Mouse (Mus musculus) forebrain, embryonic 16.5 days (tissue): ENCODE measurements at regions not wholly inside any gene's neighbourhood (a gene's known extent, or its start where the extent isn't known, plus 50 kb on each side); places are given as distances from the start of the nearest gene placed in this dataset.

Experiments used
- ATAC-seq: fragments of 200-750 bp; cut with Nextera tagmentation; 2 replicates; pipeline ENCODE4 v1.8.0; 2017; ENCODE audit warnings: mild to moderate bottlenecking, moderate library complexity
- H3K27ac ChIP-seq: fragments of 300-500 bp; sonication (generic); 2 replicates; pipeline ENCODE4 v1.5.1; 2014; ENCODE audit warnings: low read length, control low read depth
- H3K27me3 ChIP-seq: fragments of 300-500 bp; sonication (generic); replicated peaks from 2 replicates; pipeline ENCODE4 v1.6.1; 2014; ENCODE audit warnings: low read length; ENCODE audit not compliant: control insufficient read depth, insufficient read depth
- H3K36me3 ChIP-seq: fragments of 300-500 bp; sonication (generic); 2 replicates; pipeline ENCODE4 v1.6.1; 2014; ENCODE audit not compliant: control insufficient read depth, insufficient read depth
- H3K4me1 ChIP-seq: fragments of 300-500 bp; sonication (generic); replicated peaks from 2 replicates; pipeline ENCODE4 v1.6.1; 2014; ENCODE audit warnings: low read length; ENCODE audit not compliant: control insufficient read depth, insufficient read depth
- H3K4me2 ChIP-seq: fragments of 300-500 bp; sonication (generic); 2 replicates; pipeline ENCODE4 v1.6.1; 2014; ENCODE audit warnings: mild to moderate bottlenecking, low read length, control low read depth
- H3K4me3 ChIP-seq: fragments of 300-500 bp; sonication (generic); replicated peaks from 2 replicates; pipeline ENCODE4 v1.5.1; 2014; ENCODE audit warnings: mild to moderate bottlenecking, low read length, control low read depth
- H3K9ac ChIP-seq: fragments of 300-500 bp; sonication (generic); replicated peaks from 2 replicates; pipeline ENCODE4 v1.6.1; 2014; ENCODE audit warnings: low read depth, low read length, control low read depth
- H3K9me3 ChIP-seq: fragments of 300-500 bp; sonication (generic); 2 replicates; pipeline ENCODE4 v1.6.1; 2016; ENCODE audit warnings: low read length; ENCODE audit not compliant: control insufficient read depth
- WGBS: fragments of 180-500 bp; shearing (Covaris S2); extraction: QIAGEN DNeasy Blood & Tissue Kit; methylation state at CpG from one replicate; pipeline ENCODE4 v1.1.7; 2014; 5-methylcytosine and 5-hydroxymethylcytosine counted together

GRCm38 (mm10) chr10:66901873-66902272 lies 194.1 kb upstream of the Jmjd1c start:
- Histone ChIP-seq H3K9me3 (no peaks in the 10 kb centered on the region), H3K36me3 (no peaks in the 10 kb centered on the region), H3K27ac (no peak overlapping the region), H3K4me2 (peak overlapping the region; percentile 48), H3K9ac (peak overlapping the region; percentile 44; the same call in 1 of the 2 replicates), H3K4me3 (peak overlapping the region; percentile 23), H3K4me1 (peaks cover 17% of the 10 kb centered on the region), H3K27me3 (no peaks in the 10 kb centered on the region)
- WGBS = 1% methylated on average over 9 of the region's 9 CpGs
- peak; percentile 45; the same call in 1 of the 2 replicates for ATAC-seq

- no peaks in the 10 kb centered on the region for H3K27me3 ChIP-seq
- no peak for ATAC-seq
- WGBS = 64% methylated on average over 10 of the region's 10 CpGs
- no peaks in the 10 kb centered on the region for H3K9me3 ChIP-seq
- peaks cover 15% of the 10 kb centered on the region for H3K4me1 ChIP-seq
- H3K27ac ChIP-seq = no peak overlapping the region
- H3K4me3 ChIP-seq = no peak overlapping the region
- no peak overlapping the region for H3K4me2 ChIP-seq
- no peak overlapping the region for H3K9ac ChIP-seq
- no peaks in the 10 kb centered on the region for H3K36me3 ChIP-seq
Observed at GRCm38 (mm10) chr10:66904552-66905367, 191.2 kb upstream of the Jmjd1c start.

- Histone ChIP-seq H3K4me2 (no peak overlapping the region), H3K4me3 (no peak overlapping the region), H3K36me3 (no peaks in the 10 kb centered on the region), H3K4me1 (peaks cover 17% of the 10 kb centered on the region), H3K9ac (no peak overlapping the region), H3K27ac (no peak overlapping the region), H3K9me3 (no peaks in the 10 kb centered on the region), H3K27me3 (no peaks in the 10 kb centered on the region)
- ATAC-seq = no peak
- WGBS = 73% methylated on average over 4 of the region's 4 CpGs
Observed at GRCm38 (mm10) chr10:66907842-66908241, 188.1 kb upstream of the Jmjd1c start.

- Histone ChIP-seq H3K9ac (no peak overlapping the region), H3K4me2 (peak overlapping the region; percentile 26; the same call in 1 of the 2 replicates), H3K27me3 (no peaks in the 10 kb centered on the region), H3K4me3 (no peak overlapping the region), H3K9me3 (no peaks in the 10 kb centered on the region), H3K27ac (no peak overlapping the region), H3K36me3 (no peaks in the 10 kb centered on the region), H3K4me1 (peaks cover 31% of the 10 kb centered on the region)
- WGBS = 15% methylated on average over 11 of the region's 12 CpGs
- ATAC-seq = peak; percentile 35; the same call in 1 of the 2 replicates
Observed at GRCm38 (mm10) chr10:66909204-66909889, 186.6 kb upstream of the Jmjd1c start.

- Histone ChIP-seq H3K4me3 (no peak overlapping the region), H3K4me2 (no peak overlapping the region), H3K27ac (no peak overlapping the region), H3K36me3 (no peaks in the 10 kb centered on the region), H3K4me1 (peaks cover 37% of the 10 kb centered on the region), H3K9me3 (no peaks in the 10 kb centered on the region), H3K9ac (no peak overlapping the region), H3K27me3 (no peaks in the 10 kb centered on the region)
- ATAC-seq = no peak
- WGBS = 77% methylated on average over 17 of the region's 17 CpGs
Observed at GRCm38 (mm10) chr10:66909905-66910681, 185.8 kb upstream of the Jmjd1c start.

GRCm38 (mm10) chr10:66911261-66911911 lies 184.5 kb upstream of the Jmjd1c start:
- H3K27me3 ChIP-seq = no peaks in the 10 kb centered on the region
- WGBS = 55% methylated on average over 10 of the region's 10 CpGs
- H3K4me2 ChIP-seq = no peak overlapping the region
- H3K27ac ChIP-seq = peak overlapping the region; percentile 61; the same call in 1 of the 2 replicates
- H3K9ac ChIP-seq = 0 out of 2 replicates have a peak overlapping the region, but pooled peaks have one; percentile 3
- H3K4me1 ChIP-seq = peaks cover 37% of the 10 kb centered on the region
- no peak overlapping the region for H3K4me3 ChIP-seq
- ATAC-seq = no peak
- H3K9me3 ChIP-seq = no peaks in the 10 kb centered on the region
- no peaks in the 10 kb centered on the region for H3K36me3 ChIP-seq

GRCm38 (mm10) chr10:66912440-66912839 lies 183.5 kb upstream of the Jmjd1c start:
- WGBS = 68% methylated on average over 4 of the region's 4 CpGs
- peaks cover 37% of the 10 kb centered on the region for H3K4me1 ChIP-seq
- H3K27ac ChIP-seq = peak overlapping the region; percentile 60; the same call in 1 of the 2 replicates
- ATAC-seq = peak; percentile 48; the same call in 1 of the 2 replicates
- H3K4me3 ChIP-seq = no peak overlapping the region
- H3K9ac ChIP-seq = no peak overlapping the region
- no peaks in the 10 kb centered on the region for H3K9me3 ChIP-seq
- no peaks in the 10 kb centered on the region for H3K36me3 ChIP-seq
- H3K4me2 ChIP-seq = no peak overlapping the region
- no peaks in the 10 kb centered on the region for H3K27me3 ChIP-seq

GRCm38 (mm10) chr10:66913187-66913586 lies 182.7 kb upstream of the Jmjd1c start:
- Histone ChIP-seq H3K4me2 (no peak overlapping the region), H3K4me1 (peaks cover 37% of the 10 kb centered on the region), H3K9me3 (no peaks in the 10 kb centered on the region), H3K27ac (no peak overlapping the region), H3K4me3 (no peak overlapping the region), H3K27me3 (no peaks in the 10 kb centered on the region), H3K36me3 (no peaks in the 10 kb centered on the region), H3K9ac (no peak overlapping the region)
- WGBS = 67% methylated on average over 14 of the region's 14 CpGs
- ATAC-seq = no peak
